Mouse (Mus musculus): ENCODE data around the gene Rara. TPM values are rescaled to one million over a fixed set of nuclear protein-coding genes. Genes with fewer than 3 reads are reported as not detected.

Rara gene
- polyA plus RNA-seq, 1 experiment: 6.3 TPM

DNA sequence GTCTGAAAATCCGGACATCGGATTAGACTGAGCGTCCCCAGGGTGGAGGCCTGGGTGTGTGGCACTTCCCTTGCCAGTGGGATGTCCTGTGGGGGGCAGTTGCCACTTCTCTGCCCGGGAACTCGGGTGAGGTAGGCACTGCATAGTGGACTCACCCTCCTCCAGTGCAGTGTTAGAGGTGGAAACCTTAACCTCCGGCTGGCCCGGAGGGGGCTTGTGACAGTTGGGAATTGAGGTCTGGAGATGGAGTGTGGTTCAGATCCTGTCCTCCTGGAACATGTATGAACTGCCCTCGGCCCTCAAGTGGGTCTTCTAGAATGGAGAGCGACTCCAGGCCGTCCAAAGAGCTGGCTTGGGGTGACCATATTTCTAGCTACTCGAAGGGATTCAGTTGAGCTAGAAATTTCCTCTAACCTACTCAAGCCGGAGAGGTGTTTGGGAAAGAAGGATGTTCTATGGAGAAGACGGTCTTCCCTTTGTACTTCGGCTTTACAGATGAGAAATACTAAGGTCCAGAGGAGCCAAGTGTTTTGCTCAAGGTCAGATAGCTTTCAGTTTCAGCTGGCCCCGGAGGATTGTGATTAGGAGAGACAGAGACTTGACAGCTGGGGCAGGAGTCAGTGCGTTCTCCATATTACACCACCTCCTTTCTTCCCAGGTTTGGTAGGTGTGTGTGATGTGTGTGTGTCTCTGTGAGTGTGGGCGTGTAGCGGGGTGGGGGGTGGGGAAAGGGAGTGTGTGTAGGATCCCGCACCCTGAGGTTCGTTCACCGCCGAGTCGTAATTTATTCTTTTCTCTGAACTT lies 9.2 kb downstream of the Rara start:
- H3K27ac ChIP-seq (ENCODE audit: insufficient read depth, low read length): peak overlapping the region; percentile 32; the same call in 1 of the 2 replicates
- H3K4me3 ChIP-seq (ENCODE audit: insufficient read depth, low read length): peak overlapping the region; percentile 36
- no peak for TF ChIP-seq POLR2A (IDR thresholded peaks at IDR 0.05; ENCODE audit: extremely low read depth, insufficient read depth, low read length)
- TF ChIP-seq CTCF (IDR thresholded peaks at IDR 0.05; ENCODE audit: extremely low read depth, insufficient read depth, low read length): no peak
- peaks cover 7% of the 10 kb centered on the region; the same call in 1 of the 2 replicates for H3K4me1 ChIP-seq (ENCODE audit: control insufficient read depth, insufficient read depth, low read length)

DNA sequence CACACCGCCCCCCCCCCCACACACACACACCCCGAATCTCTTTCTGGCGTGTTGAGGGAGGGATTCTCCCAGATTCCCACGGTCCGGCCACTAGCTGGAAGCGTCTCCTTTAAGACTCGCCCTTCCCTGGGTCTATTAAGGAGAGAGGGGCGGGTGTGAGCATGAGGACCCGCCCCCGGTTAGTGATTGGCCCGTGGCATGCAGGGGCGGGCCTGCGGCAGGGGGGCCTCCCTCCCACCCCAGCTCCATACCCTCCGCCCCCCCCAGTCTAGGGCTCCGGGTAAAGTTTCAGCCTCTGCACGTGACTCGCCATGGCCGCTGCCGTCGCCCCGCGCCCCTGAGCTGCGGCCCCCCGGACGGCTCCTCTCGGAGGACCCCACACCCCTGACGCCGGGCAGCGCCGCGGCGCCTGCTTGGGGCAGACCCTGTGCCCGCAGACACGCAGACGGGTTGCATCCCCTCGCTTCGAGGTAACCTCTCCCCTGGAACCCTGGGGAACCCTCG lies 9.8 kb downstream of the Rara start:
- Histone ChIP-seq H3K4me3 (ENCODE audit: insufficient read depth, low read length) (peak overlapping the region; percentile 36), H3K27ac (ENCODE audit: insufficient read depth, low read length) (peak overlapping the region; percentile 32; the same call in 1 of the 2 replicates), H3K4me1 (ENCODE audit: control insufficient read depth, insufficient read depth, low read length) (peaks cover 8% of the 10 kb centered on the region)
- TF ChIP-seq CTCF (IDR thresholded peaks at IDR 0.05; ENCODE audit: extremely low read depth, insufficient read depth, low read length): no peak
- peak; percentile 24; the same call in 1 of the 2 replicates for TF ChIP-seq POLR2A (IDR thresholded peaks at IDR 0.05; ENCODE audit: extremely low read depth, insufficient read depth, low read length)

DNA sequence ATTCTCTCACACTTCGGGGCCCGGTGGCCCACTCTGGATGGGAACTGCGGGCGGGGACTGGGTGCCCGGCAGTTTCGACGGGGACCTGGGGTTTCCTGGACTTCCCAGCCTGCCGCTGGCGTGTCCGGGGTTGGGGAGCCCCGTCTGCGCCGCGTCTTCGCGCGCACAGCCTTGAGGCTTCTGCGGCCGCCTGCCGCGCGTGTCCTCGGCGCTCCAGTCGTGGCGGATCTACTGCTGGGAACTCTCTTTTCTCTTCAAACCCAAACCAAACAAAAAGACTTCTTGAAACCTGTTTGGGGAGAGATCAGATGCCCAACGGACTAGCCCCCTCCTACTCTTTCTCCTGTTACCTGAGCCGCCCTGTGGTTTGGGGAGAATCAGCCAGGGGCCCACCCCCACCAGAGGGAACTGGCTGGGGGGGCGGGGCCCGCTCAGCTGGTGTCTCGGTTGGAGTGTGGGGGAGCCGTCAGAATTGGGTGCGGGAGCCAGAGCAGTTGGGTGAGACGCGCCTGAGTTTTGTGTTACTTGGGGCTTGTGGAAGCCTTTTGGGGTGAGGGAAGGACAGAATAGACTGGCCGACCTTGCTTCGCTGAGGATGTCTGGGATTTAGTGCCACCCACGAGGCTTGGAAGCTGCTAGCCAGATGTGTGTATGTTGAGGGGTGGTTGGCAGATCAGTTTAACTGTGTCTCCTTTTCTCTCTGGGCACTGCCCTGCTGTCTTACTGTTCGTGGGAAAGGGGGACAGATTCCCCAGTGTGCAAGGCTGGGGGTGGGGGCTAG lies 10.5 kb downstream of the Rara start:
- Histone ChIP-seq H3K4me3 (ENCODE audit: insufficient read depth, low read length) (peak overlapping the region; percentile 36), H3K4me1 (ENCODE audit: control insufficient read depth, insufficient read depth, low read length) (peaks cover 10% of the 10 kb centered on the region), H3K27ac (ENCODE audit: insufficient read depth, low read length) (no peak overlapping the region)
- no peak for TF ChIP-seq POLR2A (IDR thresholded peaks at IDR 0.05; ENCODE audit: extremely low read depth, insufficient read depth, low read length)
- no peak for TF ChIP-seq CTCF (IDR thresholded peaks at IDR 0.05; ENCODE audit: extremely low read depth, insufficient read depth, low read length)

DNA sequence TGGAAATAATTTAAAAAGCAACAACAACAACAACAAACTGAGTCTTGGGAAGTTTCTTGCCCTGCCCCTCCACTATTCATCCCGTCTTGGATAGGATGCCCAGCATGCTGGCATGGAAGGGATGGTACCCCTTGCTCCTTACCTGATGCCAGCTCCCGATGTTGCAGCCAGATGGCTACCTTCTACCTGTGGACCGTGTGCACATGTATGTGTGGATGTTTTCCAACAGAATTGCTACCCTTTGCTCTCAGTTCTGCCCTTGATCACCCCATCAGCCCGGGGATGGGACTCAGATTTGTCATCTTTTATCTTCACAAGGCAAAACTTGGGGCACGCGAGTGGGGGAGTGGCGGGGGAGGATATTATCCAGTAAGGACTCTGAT lies 11.1 kb downstream of the Rara start:
- Histone ChIP-seq H3K4me1 (ENCODE audit: control insufficient read depth, insufficient read depth, low read length) (peaks cover 10% of the 10 kb centered on the region), H3K27ac (ENCODE audit: insufficient read depth, low read length) (no peak overlapping the region), H3K4me3 (ENCODE audit: insufficient read depth, low read length) (peak overlapping the region; percentile 36; the same call in 1 of the 2 replicates)
- TF ChIP-seq POLR2A (IDR thresholded peaks at IDR 0.05; ENCODE audit: extremely low read depth, insufficient read depth, low read length) (no peak), CTCF (IDR thresholded peaks at IDR 0.05; ENCODE audit: extremely low read depth, insufficient read depth, low read length) (no peak)

DNA sequence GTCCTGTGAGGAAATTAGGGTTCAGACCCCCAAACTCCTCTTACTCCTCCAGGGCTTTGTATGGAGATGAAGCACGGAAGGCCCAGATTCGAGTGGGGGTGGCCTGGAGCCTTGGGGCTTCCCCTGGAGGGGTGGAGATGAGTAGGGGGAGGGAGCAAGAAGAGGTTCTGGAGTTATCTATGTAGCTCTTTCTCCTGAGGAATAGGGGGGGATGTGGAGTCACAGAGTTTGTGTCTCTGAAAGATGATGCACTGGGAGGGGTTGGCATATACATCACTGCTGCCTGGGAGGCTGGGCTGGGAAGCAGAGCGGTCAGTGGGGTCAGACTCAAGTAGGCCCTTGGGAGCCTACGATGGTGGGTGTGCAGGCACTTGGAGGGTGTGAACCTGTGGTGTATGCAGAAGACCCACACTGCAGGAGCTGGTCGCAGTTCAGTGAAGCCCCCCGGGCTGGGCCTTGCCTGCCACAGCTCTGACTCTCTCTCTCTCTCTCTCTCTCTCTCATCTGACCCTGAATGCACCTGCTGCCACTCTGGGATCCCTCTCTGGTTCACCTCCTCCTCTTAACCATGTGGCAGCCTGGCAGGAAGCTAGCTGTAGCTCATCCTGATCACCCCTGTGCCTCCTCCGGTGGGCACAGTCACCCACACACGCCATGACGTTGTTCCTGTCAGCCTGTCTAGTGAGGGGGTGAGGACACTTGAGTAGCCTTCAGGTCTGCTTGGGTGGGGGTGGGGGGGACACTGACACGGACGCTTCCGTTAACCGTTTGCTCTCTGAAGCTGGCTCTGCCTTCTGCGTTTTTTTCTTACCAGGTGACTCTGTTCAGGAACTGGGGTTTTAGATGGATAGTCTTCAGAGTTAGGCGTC lies 11.7 kb downstream of the Rara start:
- peaks cover 10% of the 10 kb centered on the region for H3K4me1 ChIP-seq (ENCODE audit: control insufficient read depth, insufficient read depth, low read length)
- no peak overlapping the region for H3K27ac ChIP-seq (ENCODE audit: insufficient read depth, low read length)
- no peak overlapping the region for H3K4me3 ChIP-seq (ENCODE audit: insufficient read depth, low read length)
- TF ChIP-seq POLR2A (IDR thresholded peaks at IDR 0.05; ENCODE audit: extremely low read depth, insufficient read depth, low read length) (no peak), CTCF (IDR thresholded peaks at IDR 0.05; ENCODE audit: extremely low read depth, insufficient read depth, low read length) (no peak)

DNA sequence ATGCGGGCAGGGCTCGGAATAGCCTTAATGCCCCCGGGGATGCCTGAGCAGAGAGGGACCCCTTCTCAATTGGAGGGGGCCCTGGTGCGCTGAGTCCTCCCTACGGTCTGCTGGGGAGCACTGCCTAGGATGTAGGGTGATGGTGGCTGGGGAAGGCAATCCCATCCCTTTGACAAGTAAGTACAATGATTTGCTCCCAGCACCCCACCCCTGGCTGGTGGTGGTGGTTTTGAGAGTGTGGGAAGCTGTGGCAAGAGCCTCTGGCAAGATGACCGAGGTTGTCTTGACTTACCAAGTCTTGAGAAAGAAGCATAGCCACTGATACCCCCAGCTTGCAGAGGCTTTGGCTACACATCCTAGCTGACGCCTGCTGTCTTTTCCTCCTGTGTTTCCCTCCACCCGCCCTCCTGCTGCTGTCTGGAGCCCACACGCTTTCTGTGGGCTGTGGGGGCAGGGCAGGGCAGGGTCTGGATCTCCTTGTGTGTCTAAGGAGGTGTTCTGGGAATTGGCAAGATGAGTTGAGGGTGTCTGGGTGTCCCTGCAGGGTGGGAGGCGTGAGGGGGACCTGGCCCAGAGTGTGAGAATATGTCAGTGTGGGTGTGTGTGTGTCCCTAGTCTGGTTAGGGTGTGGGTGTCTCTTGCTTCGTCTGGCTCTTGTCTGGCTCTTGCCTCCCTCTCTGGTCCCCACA lies 12.5 kb downstream of the Rara start:
- Histone ChIP-seq H3K4me1 (ENCODE audit: control insufficient read depth, insufficient read depth, low read length) (peaks cover 10% of the 10 kb centered on the region), H3K27ac (ENCODE audit: insufficient read depth, low read length) (no peak overlapping the region), H3K4me3 (ENCODE audit: insufficient read depth, low read length) (no peak overlapping the region; the same call in 1 of the 2 replicates)
- TF ChIP-seq CTCF (IDR thresholded peaks at IDR 0.05; ENCODE audit: extremely low read depth, insufficient read depth, low read length): no peak
- no peak for TF ChIP-seq POLR2A (IDR thresholded peaks at IDR 0.05; ENCODE audit: extremely low read depth, insufficient read depth, low read length)

DNA sequence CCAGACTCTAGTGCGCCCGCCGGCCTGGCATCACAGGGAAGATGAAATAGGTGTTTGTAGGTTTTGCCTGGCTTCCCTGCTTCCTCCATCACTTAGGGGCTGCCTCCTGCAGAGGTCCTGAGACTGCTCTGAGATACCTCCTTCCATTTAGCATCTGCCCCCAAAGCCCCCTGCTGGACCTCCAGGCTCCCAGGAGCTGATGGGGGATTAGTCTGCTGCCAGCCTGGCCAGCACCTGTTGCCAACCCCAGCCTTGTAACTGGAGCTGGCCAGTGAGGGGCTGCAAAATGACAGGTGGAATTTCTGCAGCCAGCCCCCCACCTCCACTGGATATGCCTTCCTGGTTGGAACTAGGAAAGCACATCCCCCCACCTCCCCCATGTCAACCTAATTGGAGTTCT lies 13.2 kb downstream of the Rara start:
- Histone ChIP-seq H3K4me1 (ENCODE audit: control insufficient read depth, insufficient read depth, low read length) (peaks cover 10% of the 10 kb centered on the region), H3K27ac (ENCODE audit: insufficient read depth, low read length) (peak overlapping the region; percentile 44; the same call in 1 of the 2 replicates), H3K4me3 (ENCODE audit: insufficient read depth, low read length) (peak overlapping the region; percentile 25; the same call in 1 of the 2 replicates)
- TF ChIP-seq CTCF (IDR thresholded peaks at IDR 0.05; ENCODE audit: extremely low read depth, insufficient read depth, low read length): no peak
- TF ChIP-seq POLR2A (IDR thresholded peaks at IDR 0.05; ENCODE audit: extremely low read depth, insufficient read depth, low read length): no peak

DNA sequence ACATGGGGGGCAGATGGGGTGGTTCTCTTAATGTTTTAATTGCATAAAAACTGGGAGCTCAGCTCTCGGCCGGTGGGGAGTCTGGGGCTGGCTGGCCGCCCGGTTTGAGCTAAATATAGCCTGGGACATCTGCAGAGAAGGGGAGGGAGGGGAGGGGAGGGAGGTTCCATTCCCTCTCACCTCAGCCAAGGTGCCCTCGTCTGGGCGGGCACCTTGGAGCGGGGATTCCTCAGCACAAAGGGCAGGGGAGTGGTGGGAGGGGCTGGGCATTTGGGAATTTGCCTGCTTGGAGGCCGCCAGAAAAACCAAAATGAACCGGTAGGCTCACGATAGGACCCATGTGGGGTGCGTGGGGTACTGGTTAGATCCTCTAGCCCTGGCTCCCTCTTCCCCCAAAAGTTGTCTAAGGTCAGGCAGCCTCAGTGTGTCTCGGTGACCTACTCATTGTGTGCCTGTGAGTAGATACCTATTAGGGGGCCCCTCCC lies 13.8 kb downstream of the Rara start:
- H3K27ac ChIP-seq (ENCODE audit: insufficient read depth, low read length): peak overlapping the region; percentile 61
- H3K4me1 ChIP-seq (ENCODE audit: control insufficient read depth, insufficient read depth, low read length): peaks cover 10% of the 10 kb centered on the region
- TF ChIP-seq CTCF (IDR thresholded peaks at IDR 0.05; ENCODE audit: extremely low read depth, insufficient read depth, low read length): no peak
- TF ChIP-seq POLR2A (IDR thresholded peaks at IDR 0.05; ENCODE audit: extremely low read depth, insufficient read depth, low read length): no peak
- peak overlapping the region; percentile 25 for H3K4me3 ChIP-seq (ENCODE audit: insufficient read depth, low read length)
